ENCODE assay signal across 15 mouse cellular contexts in the genomic region with DNA sequence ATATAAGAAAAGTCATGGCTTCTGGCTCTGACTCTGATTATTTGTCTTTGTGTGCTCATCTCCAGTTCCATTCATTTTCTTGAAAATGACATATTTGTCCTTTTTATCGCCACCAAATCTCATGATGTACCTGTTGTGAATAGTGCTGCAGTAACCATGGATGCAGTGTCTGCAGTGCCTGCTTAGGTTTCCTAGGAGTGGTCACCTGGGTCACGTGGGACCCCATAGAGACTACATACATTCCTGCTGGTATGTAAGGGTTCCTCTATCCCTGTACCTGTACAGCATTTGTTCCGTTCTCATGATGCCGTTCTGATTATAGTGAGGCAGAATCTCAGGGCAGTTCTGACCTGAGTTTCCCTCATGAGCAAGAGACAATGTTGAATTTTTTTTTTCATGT. TPM values are rescaled to one million over a fixed set of nuclear protein-coding genes. Genes with fewer than 3 reads are reported as not detected.
"Had no signal": no experiment of that assay in that cellular context is flagged by ENCODE, and none has a peak within 500 bp of the region (broad histone marks: within the 10 kb centered on the region; RNA-seq: fewer than 3 reads in every experiment).

No protein-coding gene starts in this region.

- H3K27ac ChIP-seq: lung, embryonic 15.5 days; macrophage; midbrain, embryonic 13.5 days; midbrain, embryonic 15.5 days; neural tube, embryonic 12.5 days had no signal

- H3K9me3 ChIP-seq: lung, embryonic 15.5 days; megakaryocyte, embryonic 14.5 days; midbrain, embryonic 13.5 days; midbrain, embryonic 15.5 days; neural tube, embryonic 12.5 days had no signal

- DNase-seq: liver, postnatal 0 days; lung, adult 2 months; lung, postnatal 14 days; lung, postnatal 36 days; right cerebral cortex, postnatal 14 days; thymus, adult 2 months; thymus, postnatal 25 days; thymus, postnatal 4 days had no signal

- H3K36me3 ChIP-seq: midbrain, embryonic 15.5 days; neural tube, embryonic 12.5 days had no signal

- H3K4me1 ChIP-seq: lung, embryonic 15.5 days; megakaryocyte, embryonic 14.5 days; midbrain, embryonic 13.5 days; midbrain, embryonic 15.5 days; neural tube, embryonic 12.5 days had no signal

- H3K4me3 ChIP-seq: lung, embryonic 15.5 days; megakaryocyte, embryonic 14.5 days; midbrain, embryonic 13.5 days; midbrain, embryonic 15.5 days; neural tube, embryonic 12.5 days had no signal

- H3K27me3 ChIP-seq: lung, embryonic 15.5 days; megakaryocyte, embryonic 14.5 days; midbrain, embryonic 13.5 days; midbrain, embryonic 15.5 days; neural tube, embryonic 12.5 days had no signal

RNA-seq across cellular contexts. Expression of a gene that starts 36.1 kb away (rescaled TPM):
- polyA plus RNA-seq: lung, adult 2 months; macrophage; spleen, adult 2 months had no signal
